Mouse (Mus musculus) adrenal gland, postnatal 0 days (tissue): ENCODE data around the gene Slc45a1. TPM values are rescaled to one million over a fixed set of nuclear protein-coding genes. Genes with fewer than 3 reads are reported as not detected.

Experiments
- polyA plus RNA-seq: library from polyadenylated mRNA; unstranded; fragments of >200 nt; fragmentation: Nextera tagmentation; extraction: Ambion mirVana; gene quantifications from 2 replicates; pipeline ENCODE4 v1.2.1, GENCODE M21; 2015

Slc45a1 gene
- polyA plus RNA-seq: 2.2 and 6.1 TPM in 2 replicates

DNA sequence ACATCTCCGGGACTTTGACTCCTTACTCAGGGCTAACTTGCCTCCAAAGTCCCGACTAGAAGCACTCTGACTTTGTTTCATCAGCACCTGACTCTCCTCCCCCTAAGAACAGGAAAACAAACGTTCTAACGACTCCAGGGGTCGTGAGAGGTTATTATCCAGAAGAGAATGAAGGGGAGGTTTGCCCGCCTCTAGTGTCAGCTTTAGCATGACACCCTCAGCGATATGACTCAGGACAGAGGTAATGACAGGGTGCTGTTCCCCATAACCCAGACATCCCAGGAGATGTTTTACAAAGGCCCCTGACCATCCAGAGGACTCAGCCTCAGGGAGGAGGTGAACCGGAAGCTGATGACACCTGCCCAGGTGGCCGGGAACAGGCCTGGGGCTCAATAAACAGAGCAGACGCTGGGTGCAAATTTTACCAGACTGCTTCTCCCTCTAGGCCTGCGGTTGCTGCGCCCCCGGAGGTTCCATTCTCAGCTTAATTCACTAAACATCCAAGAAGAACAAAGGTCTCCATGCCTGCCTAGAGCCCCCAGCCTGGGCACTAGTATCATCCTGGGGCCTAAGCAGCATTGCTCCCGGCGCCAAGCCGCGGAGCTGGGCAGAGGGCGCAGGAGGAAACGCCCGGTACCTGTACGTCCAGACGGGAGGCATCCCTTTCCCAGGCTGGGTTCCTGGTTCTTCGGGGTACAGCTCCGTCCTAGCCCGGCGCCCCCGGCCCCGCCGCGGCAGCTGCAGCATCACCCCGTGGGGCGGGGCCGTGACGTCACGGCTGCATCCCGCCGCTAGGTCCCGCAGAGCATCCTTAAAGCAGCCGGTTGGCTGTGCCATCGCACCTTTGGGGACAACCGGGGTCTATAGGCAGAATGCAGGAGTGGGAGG lies at the start of gene Slc45a1:
Gene Slc45a1 (minus strand): TSS at position 785 of the 888 bp plus-strand sequence.

Other genes starting within 250 kb of the Slc45a1 start
- gene Errfi1, start 201.7 kb upstream of the Slc45a1 start, polyA plus RNA-seq: 17.3 and 21.7 TPM in 2 replicates